Mouse (Mus musculus) ES-E14 (cell line): Measurements from ENCODE around the gene Lrmda. TPM values are rescaled to one million over a fixed set of nuclear protein-coding genes. Genes with fewer than 3 reads are reported as not detected.

Source experiments
- DNase-seq: peaks from one replicate; pipeline ENCODE4 v3.0.0-alpha.2; 2013; ENCODE audit warnings: low read depth, low spot score
- H3K27ac ChIP-seq: 2 replicates; pipeline ENCODE4 v1.5.1; 2012; ENCODE audit warnings: low read depth, mild to moderate bottlenecking, low read length, moderate library complexity, mixed read lengths; ENCODE audit not compliant: poor library complexity, insufficient read depth, severe bottlenecking
- H3K36me3 ChIP-seq: 2 replicates; pipeline ENCODE4 v1.6.1; 2012; ENCODE audit warnings: mild to moderate bottlenecking, low read length, moderate library complexity, mixed read lengths; ENCODE audit not compliant: control insufficient read depth, poor library complexity, insufficient read depth, severe bottlenecking
- H3K4me1 ChIP-seq, 2 experiments: fragments of 150-350 bp in 1 of 2; sonication (generic) in 1 of 2; 2 replicates each; pipeline ENCODE4 v1.6.1; 2012; ENCODE audit warnings: low read length in 2 of 2, mild to moderate bottlenecking in 1 of 2, mixed read lengths in 1 of 2; ENCODE audit not compliant: control insufficient read depth in 2 of 2, insufficient read depth in 2 of 2, poor library complexity in 1 of 2
- H3K4me3 ChIP-seq, 2 experiments: fragments of 150-350 bp in 1 of 2; sonication (generic) in 1 of 2; 2 replicates each; pipeline ENCODE4 v1.5.1; 2012; ENCODE audit warnings: low read length in 2 of 2, low read depth in 1 of 2, mild to moderate bottlenecking in 1 of 2, mixed read lengths in 1 of 2; ENCODE audit not compliant: insufficient read depth in 1 of 2, poor library complexity in 1 of 2, severe bottlenecking in 1 of 2
- H3K9ac ChIP-seq: 2 replicates; pipeline ENCODE4 v1.6.1; 2012; ENCODE audit warnings: low read depth, mild to moderate bottlenecking, low read length, mixed read lengths; ENCODE audit not compliant: poor library complexity, insufficient read depth, severe bottlenecking
- H3K9me3 ChIP-seq: fragments of 150-350 bp; sonication (generic); 2 replicates; pipeline ENCODE4 v1.6.1; 2012; ENCODE audit warnings: low read depth, mild to moderate bottlenecking, low read length; ENCODE audit not compliant: control insufficient read depth, insufficient read depth
- CHD2 ChIP-seq: IDR thresholded peaks from 2 replicates; pipeline ENCODE4 v1.6.1; 2014; ENCODE audit warnings: mild to moderate bottlenecking, low read depth, low read length, inconsistent platforms
- HCFC1 ChIP-seq: IDR thresholded peaks from 2 replicates; pipeline ENCODE4 v1.6.1; 2012; ENCODE audit warnings: low read length, inconsistent platforms, borderline replicate concordance; ENCODE audit not compliant: insufficient read depth
- MAFK ChIP-seq: IDR thresholded peaks from 2 replicates; pipeline ENCODE4 v1.6.1; 2014; ENCODE audit warnings: mild to moderate bottlenecking, low read depth, low read length, inconsistent platforms; ENCODE audit not compliant: insufficient read depth
- ZC3H11A ChIP-seq: IDR thresholded peaks from 2 replicates; pipeline ENCODE4 v1.6.1; 2012; ENCODE audit warnings: low read depth, mild to moderate bottlenecking, inconsistent platforms, low read length, borderline replicate concordance
- ZNF384 ChIP-seq: IDR thresholded peaks from 2 replicates; pipeline ENCODE4 v1.6.1; 2012; ENCODE audit warnings: low read depth, low read length, inconsistent platforms
- in situ Hi-C, 2 experiments: fragments of 600-800 bp; cut with MboI; formaldehyde crosslinking; loops; one replicate each; pipeline ENCODE4 v1.15.1; 2025; ENCODE audit warnings: low sequenced_read_pairs in 2 of 2, inconsistent platforms in 1 of 2; ENCODE audit not compliant: unreplicated experiment in 2 of 2
- total RNA-seq: library from RNA; depleted of rRNA; stranded (reverse); fragments of 300-350 nt; gene quantifications from 2 replicates; pipeline ENCODE4 v1.2.3, GENCODE M21; 2012

Gene Lrmda
- total RNA-seq, 1 experiment = 0.22 TPM

GRCm38 (mm10) chr14:22357991-22358503, 338.5 kb downstream of the Lrmda start:
- no peak overlapping the region for H3K27ac ChIP-seq
- H3K4me1 ChIP-seq = no peaks in the 10 kb centered on the region
- in situ Hi-C loops = no loop called here
- no peak for DNase-seq
- H3K4me3 ChIP-seq = no peak overlapping the region
- no peaks in the 10 kb centered on the region for H3K36me3 ChIP-seq
- TF ChIP-seq CHD2 (no peak), MAFK (no peak), ZC3H11A (no peak), HCFC1 (no peak), ZNF384 (no peak)
- no peaks in the 10 kb centered on the region for H3K9me3 ChIP-seq
- H3K9ac ChIP-seq = no peak overlapping the region

GRCm38 (mm10) chr14:22364010-22364748, 344.7 kb downstream of the Lrmda start:
- Histone ChIP-seq H3K9me3 (no peaks in the 10 kb centered on the region), H3K36me3 (no peaks in the 10 kb centered on the region), H3K4me1 (no peaks in the 10 kb centered on the region), H3K27ac (no peak overlapping the region), H3K4me3 (no peak overlapping the region), H3K9ac (no peak overlapping the region)
- DNase-seq = no peak
- in situ Hi-C loops = no loop called here
- TF ChIP-seq CHD2 (no peak), ZC3H11A (no peak), HCFC1 (no peak), ZNF384 (no peak), MAFK (no peak)

- Histone ChIP-seq H3K4me1 (no peaks in the 10 kb centered on the region), H3K9me3 (no peaks in the 10 kb centered on the region), H3K36me3 (no peaks in the 10 kb centered on the region), H3K27ac (no peak overlapping the region), H3K4me3 (no peak overlapping the region), H3K9ac (no peak overlapping the region)
- DNase-seq = no peak
- TF ChIP-seq ZC3H11A (no peak), CHD2 (no peak), ZNF384 (no peak), MAFK (no peak), HCFC1 (no peak)
- in situ Hi-C loops = no loop called here
These were observed 345.4 kb downstream of the Lrmda start for GRCm38 (mm10) chr14:22364771-22365355.

GRCm38 (mm10) chr14:22367615-22368014, 348.1 kb downstream of the Lrmda start:
- no peak for TF ChIP-seq ZC3H11A
- TF ChIP-seq HCFC1 = no peak
- no peak for TF ChIP-seq MAFK
- TF ChIP-seq CHD2 = no peak
- TF ChIP-seq ZNF384 = no peak
- Histone ChIP-seq H3K4me1 (no peaks in the 10 kb centered on the region), H3K9ac (no peak overlapping the region), H3K4me3 (no peak overlapping the region), H3K9me3 (no peaks in the 10 kb centered on the region), H3K36me3 (no peaks in the 10 kb centered on the region), H3K27ac (no peak overlapping the region)
- in situ Hi-C loops = no loop called here
- no peak for DNase-seq
